In genomic region chr8:25366181-25366580, GRCm38 (mm10) we compare ENCODE assay signal across 10 mouse cellular contexts.
DNase-seq lines count a peak whose midpoint lies in the region; ATAC-seq lines count a peak whose summit lies in the region.
"Had no signal": no experiment of that assay in that cellular context is flagged by ENCODE, and none has a peak within 500 bp of the region (broad histone marks: within the 10 kb centered on the region; RNA-seq: fewer than 3 reads in every experiment).

No protein-coding gene starts in this region.

- intact Hi-C loops in left cerebral cortex, postnatal 10 days (cut with DNase I) = no loop called here
- intact Hi-C loops in left cerebral cortex, postnatal 4 days (cut with DNase I) = loop anchor here (10.0 kb wide), 1 partner anchor 159 kb away; no protein-coding TSS in a partner anchor

- peak; percentile 85 for ATAC-seq in frontal cortex, adult (ENCODE audit: low TSS enrichment)
- no peak for ATAC-seq in granulocyte monocyte progenitor cell, adult 5-6 weeks (replicated peaks; ENCODE audit: poor library complexity, severe bottlenecking)

- DNase-seq in frontal cortex, postnatal 14 days (ENCODE audit: low spot score in 2 of 2) = no peak
- DNase-seq in left cerebral cortex, adult 11 months (ENCODE audit: low spot score) = peak; percentile 44
- DNase-seq in left cerebral cortex, postnatal 10 days (ENCODE audit: extremely low spot score in 1 of 2, low spot score in 2 of 2) = no peak
- peak; percentile 65 for DNase-seq in frontal cortex, postnatal 36 days (ENCODE audit: low spot score in 2 of 2)
- DNase-seq in left cerebral cortex, postnatal 4 days = peak; percentile 62
- DNase-seq in liver = no peak
- DNase-seq: B cell, adult 2 months; thymus, postnatal 25 days had no signal

Comparison
In these comparisons a context has a peak if more than half of its experiments do, and no peak if none do; other contexts are left out.
1. DNase-seq: peak in left cerebral cortex, adult 11 months (single experiment), frontal cortex, postnatal 36 days (2 of 2) and left cerebral cortex, postnatal 4 days (single experiment); none in frontal cortex, postnatal 14 days (0 of 2), left cerebral cortex, postnatal 10 days (0 of 2) and liver (single experiment).